In genomic region chr3:90004091-90004796, GRCm38 (mm10) we compare ENCODE assay signal across 22 mouse cellular contexts. TPM values are rescaled to one million over a fixed set of nuclear protein-coding genes. Genes with fewer than 3 reads are reported as not detected.
DNase-seq lines count a peak whose midpoint lies in the region; ATAC-seq lines count a peak whose summit lies in the region.
"Had no signal": no experiment of that assay in that cellular context is flagged by ENCODE, and none has a peak within 500 bp of the region (broad histone marks: within the 10 kb centered on the region; RNA-seq: fewer than 3 reads in every experiment).

No protein-coding gene starts in this region.

- no peak overlapping the region for H3K4me3 ChIP-seq in embryonic facial prominence, embryonic 14.5 days (ENCODE audit: low read depth, low read length)
- no peak overlapping the region for H3K4me3 ChIP-seq in embryonic facial prominence, embryonic 10.5 days
- 0 out of 2 replicates have a peak overlapping the region, but pooled peaks have one; percentile 1 for H3K4me3 ChIP-seq in kidney, embryonic 15.5 days (replicated peaks)
- no peak overlapping the region for H3K4me3 ChIP-seq in lung, embryonic 15.5 days
- no peak overlapping the region for H3K4me3 ChIP-seq in stomach, embryonic 15.5 days (replicated peaks)
- H3K4me3 ChIP-seq: heart, embryonic 12.5 days had no signal

- DNase-seq in embryonic facial prominence, embryonic 14.5 days (ENCODE audit: low spot score) = no peak
- no peak for DNase-seq in embryonic facial prominence, embryonic 10.5 days (ENCODE audit: low spot score)
- DNase-seq in kidney, postnatal 14 days = no peak
- no peak for DNase-seq in lung, postnatal 10 days
- no peak for DNase-seq in right cerebral cortex, postnatal 10 days (ENCODE audit: low spot score in 2 of 2)
- DNase-seq: adrenal gland, postnatal 36 days; cerebellum, adult 9-10 months; gastrocnemius, postnatal 14 days; heart, adult 11 months; heart, postnatal 10 days; layer of hippocampus, adult 9-11 months; lung, postnatal 4 days; midbrain, embryonic 14.5 days; right cerebral cortex, postnatal 25 days; spleen, adult 18-20 months; thymus, postnatal 25 days had no signal

- no peak for ATAC-seq in embryonic facial prominence, embryonic 14.5 days (ENCODE audit: low read depth)
- ATAC-seq in kidney, embryonic 15.5 days (replicated peaks; ENCODE audit: low FRiP score) = peak; percentile 78; the same call in 1 of the 2 replicates
- no peak for ATAC-seq in lung, embryonic 15.5 days (ENCODE audit: borderline replicate concordance, extremely low read depth, low FRiP score, low TSS enrichment)
- ATAC-seq in stomach, embryonic 15.5 days (ENCODE audit: insufficient read depth, low FRiP score, low read depth) = no peak
- ATAC-seq: forebrain, embryonic 16.5 days; hindbrain, postnatal 0 days had no signal

- peaks cover 5% of the 10 kb centered on the region; the same call in 1 of the 2 replicates for H3K4me1 ChIP-seq in embryonic facial prominence, embryonic 14.5 days (ENCODE audit: control insufficient read depth, insufficient read depth, low read length)
- H3K4me1 ChIP-seq in embryonic facial prominence, embryonic 10.5 days = peaks cover 7% of the 10 kb centered on the region
- H3K4me1 ChIP-seq in kidney, embryonic 15.5 days = peaks cover 15% of the 10 kb centered on the region
- H3K4me1 ChIP-seq in lung, embryonic 15.5 days = peaks cover 8% of the 10 kb centered on the region
- H3K4me1 ChIP-seq in stomach, embryonic 15.5 days = peaks cover 4% of the 10 kb centered on the region; the same call in 1 of the 2 replicates

- 70% methylated on average over 3 of the region's 3 CpGs for WGBS in embryonic facial prominence, embryonic 14.5 days
- 84% methylated on average over 3 of the region's 3 CpGs for WGBS in embryonic facial prominence, embryonic 10.5 days
- WGBS in kidney, embryonic 15.5 days = 43% methylated on average over 3 of the region's 3 CpGs
- WGBS in lung, embryonic 15.5 days = 41% methylated on average over 3 of the region's 3 CpGs
- WGBS in stomach, embryonic 15.5 days = 40% methylated on average over 3 of the region's 3 CpGs

- peaks cover 93% of the 10 kb centered on the region for H3K36me3 ChIP-seq in embryonic facial prominence, embryonic 14.5 days (ENCODE audit: control insufficient read depth, insufficient read depth, low read length)
- peaks cover 95% of the 10 kb centered on the region for H3K36me3 ChIP-seq in embryonic facial prominence, embryonic 10.5 days (replicated peaks)
- peaks cover 83% of the 10 kb centered on the region for H3K36me3 ChIP-seq in kidney, embryonic 15.5 days
- H3K36me3 ChIP-seq in lung, embryonic 15.5 days = peaks cover 73% of the 10 kb centered on the region
- peaks cover 46% of the 10 kb centered on the region for H3K36me3 ChIP-seq in stomach, embryonic 15.5 days

- H3K4me2 ChIP-seq in embryonic facial prominence, embryonic 14.5 days (ENCODE audit: low read depth, low read length) = no peak overlapping the region
- peak overlapping the region; percentile 36 for H3K4me2 ChIP-seq in kidney, embryonic 15.5 days
- H3K4me2 ChIP-seq in lung, embryonic 15.5 days = no peak overlapping the region; the same call in 1 of the 2 replicates
- no peak overlapping the region for H3K4me2 ChIP-seq in stomach, embryonic 15.5 days
- H3K4me2 ChIP-seq: heart, embryonic 12.5 days had no signal

- 0 out of 2 replicates have a peak overlapping the region, but pooled peaks have one; percentile 8 for H3K27ac ChIP-seq in embryonic facial prominence, embryonic 14.5 days (replicated peaks; ENCODE audit: low read depth, low read length)
- H3K27ac ChIP-seq in embryonic facial prominence, embryonic 10.5 days (replicated peaks) = no peak overlapping the region
- H3K27ac ChIP-seq in kidney, embryonic 15.5 days = peak overlapping the region; percentile 85
- peak overlapping the region; percentile 85 for H3K27ac ChIP-seq in lung, embryonic 15.5 days
- H3K27ac ChIP-seq in stomach, embryonic 15.5 days = 0 out of 2 replicates have a peak overlapping the region, but pooled peaks have one; percentile 2
- H3K27ac ChIP-seq: hindbrain, postnatal 0 days had no signal

- H3K27me3 ChIP-seq in embryonic facial prominence, embryonic 14.5 days (replicated peaks; ENCODE audit: control insufficient read depth, insufficient read depth, low read length) = no peaks in the 10 kb centered on the region
- H3K27me3 ChIP-seq in embryonic facial prominence, embryonic 10.5 days (replicated peaks; ENCODE audit: low read depth, poor library complexity, severe bottlenecking) = no peaks in the 10 kb centered on the region
- no peaks in the 10 kb centered on the region for H3K27me3 ChIP-seq in kidney, embryonic 15.5 days
- H3K27me3 ChIP-seq in lung, embryonic 15.5 days = no peaks in the 10 kb centered on the region
- no peaks in the 10 kb centered on the region for H3K27me3 ChIP-seq in stomach, embryonic 15.5 days (replicated peaks)
- H3K27me3 ChIP-seq: heart, embryonic 12.5 days had no signal

- no peak overlapping the region for H3K9ac ChIP-seq in embryonic facial prominence, embryonic 14.5 days (ENCODE audit: low read depth, low read length)
- H3K9ac ChIP-seq in kidney, embryonic 15.5 days = no peak overlapping the region
- no peak overlapping the region for H3K9ac ChIP-seq in lung, embryonic 15.5 days
- no peak overlapping the region for H3K9ac ChIP-seq in stomach, embryonic 15.5 days
- H3K9ac ChIP-seq: heart, embryonic 12.5 days had no signal

- no peaks in the 10 kb centered on the region for H3K9me3 ChIP-seq in embryonic facial prominence, embryonic 14.5 days (ENCODE audit: control insufficient read depth, low read length)
- no peaks in the 10 kb centered on the region for H3K9me3 ChIP-seq in embryonic facial prominence, embryonic 10.5 days
- H3K9me3 ChIP-seq in kidney, embryonic 15.5 days (replicated peaks) = no peaks in the 10 kb centered on the region
- no peaks in the 10 kb centered on the region for H3K9me3 ChIP-seq in lung, embryonic 15.5 days
- H3K9me3 ChIP-seq in stomach, embryonic 15.5 days = no peaks in the 10 kb centered on the region
- H3K9me3 ChIP-seq: heart, embryonic 12.5 days had no signal

RNA-seq across cellular contexts. Expression of gene Hax1, which starts 5.7 kb away (rescaled TPM):
- polyA plus RNA-seq in embryonic facial prominence, embryonic 14.5 days (2014; fragmentation: Nextera tagmentation; extraction: Ambion mirVana) = 123 and 127 TPM in 2 replicates
- 200 and 206 TPM in 2 replicates for polyA plus RNA-seq in embryonic facial prominence, embryonic 10.5 days (2016; fragmentation: Nextera tagmentation; extraction: Ambion mirVana)
- 174 and 180 TPM in 2 replicates for polyA plus RNA-seq in kidney, embryonic 15.5 days (2015; fragmentation: Nextera tagmentation; extraction: Ambion mirVana)
- polyA plus RNA-seq in lung, embryonic 15.5 days (2015; fragmentation: Nextera tagmentation; extraction: Ambion mirVana) = 164 TPM in 2 replicates
- 122 and 135 TPM in 2 replicates for polyA plus RNA-seq in stomach, embryonic 15.5 days (2015; fragmentation: Nextera tagmentation; extraction: Ambion mirVana)

RNA-seq across cellular contexts. Expression of gene Atp8b2, which starts 40.9 kb away (rescaled TPM):
- 22.5 and 23.8 TPM in 2 replicates for polyA plus RNA-seq in embryonic facial prominence, embryonic 14.5 days (2014; fragmentation: Nextera tagmentation; extraction: Ambion mirVana)
- 12.6 and 13.3 TPM in 2 replicates for polyA plus RNA-seq in embryonic facial prominence, embryonic 10.5 days (2016; fragmentation: Nextera tagmentation; extraction: Ambion mirVana)
- 11.9 and 13.2 TPM in 2 replicates for polyA plus RNA-seq in kidney, embryonic 15.5 days (2015; fragmentation: Nextera tagmentation; extraction: Ambion mirVana)
- polyA plus RNA-seq in lung, embryonic 15.5 days (2015; fragmentation: Nextera tagmentation; extraction: Ambion mirVana) = 14.7 and 14.8 TPM in 2 replicates
- polyA plus RNA-seq in stomach, embryonic 15.5 days (2015; fragmentation: Nextera tagmentation; extraction: Ambion mirVana) = 12.7 and 13.4 TPM in 2 replicates

RNA-seq across cellular contexts. Expression of gene 4933434E20Rik, which starts 47.2 kb away (rescaled TPM):
- polyA plus RNA-seq in embryonic facial prominence, embryonic 14.5 days (2014; fragmentation: Nextera tagmentation; extraction: Ambion mirVana) = 144 TPM in 2 replicates
- polyA plus RNA-seq in embryonic facial prominence, embryonic 10.5 days (2016; fragmentation: Nextera tagmentation; extraction: Ambion mirVana) = 181 and 195 TPM in 2 replicates
- polyA plus RNA-seq in kidney, embryonic 15.5 days (2015; fragmentation: Nextera tagmentation; extraction: Ambion mirVana) = 171 and 172 TPM in 2 replicates
- 142 and 154 TPM in 2 replicates for polyA plus RNA-seq in lung, embryonic 15.5 days (2015; fragmentation: Nextera tagmentation; extraction: Ambion mirVana)
- polyA plus RNA-seq in stomach, embryonic 15.5 days (2015; fragmentation: Nextera tagmentation; extraction: Ambion mirVana) = 163 and 166 TPM in 2 replicates

RNA-seq across cellular contexts. Expression of gene Ubap2l, which starts 48.2 kb away (rescaled TPM):
- polyA plus RNA-seq in embryonic facial prominence, embryonic 14.5 days (2014; fragmentation: Nextera tagmentation; extraction: Ambion mirVana) = 207 and 211 TPM in 2 replicates
- 240 and 243 TPM in 2 replicates for polyA plus RNA-seq in embryonic facial prominence, embryonic 10.5 days (2016; fragmentation: Nextera tagmentation; extraction: Ambion mirVana)
- polyA plus RNA-seq in kidney, embryonic 15.5 days (2015; fragmentation: Nextera tagmentation; extraction: Ambion mirVana) = 197 and 201 TPM in 2 replicates
- 153 and 157 TPM in 2 replicates for polyA plus RNA-seq in lung, embryonic 15.5 days (2015; fragmentation: Nextera tagmentation; extraction: Ambion mirVana)
- polyA plus RNA-seq in stomach, embryonic 15.5 days (2015; fragmentation: Nextera tagmentation; extraction: Ambion mirVana) = 170 and 189 TPM in 2 replicates
